Mouse (Mus musculus) embryonic fibroblast, embryonic 13.5 days (primary cell): ENCODE measurements around the gene Gm49027.

ENCODE experiments used
- CTCF ChIP-seq: IDR thresholded peaks from 2 replicates; pipeline ENCODE4 v1.5.1; 2011; ENCODE audit warnings: mild to moderate bottlenecking, control low read depth, low read length, moderate library complexity, borderline replicate concordance; ENCODE audit not compliant: insufficient read depth
- POLR2A ChIP-seq: IDR thresholded peaks from 2 replicates; pipeline ENCODE4 v1.6.1; 2011; ENCODE audit warnings: low read depth, mild to moderate bottlenecking, control low read depth, low read length, moderate library complexity

DNA sequence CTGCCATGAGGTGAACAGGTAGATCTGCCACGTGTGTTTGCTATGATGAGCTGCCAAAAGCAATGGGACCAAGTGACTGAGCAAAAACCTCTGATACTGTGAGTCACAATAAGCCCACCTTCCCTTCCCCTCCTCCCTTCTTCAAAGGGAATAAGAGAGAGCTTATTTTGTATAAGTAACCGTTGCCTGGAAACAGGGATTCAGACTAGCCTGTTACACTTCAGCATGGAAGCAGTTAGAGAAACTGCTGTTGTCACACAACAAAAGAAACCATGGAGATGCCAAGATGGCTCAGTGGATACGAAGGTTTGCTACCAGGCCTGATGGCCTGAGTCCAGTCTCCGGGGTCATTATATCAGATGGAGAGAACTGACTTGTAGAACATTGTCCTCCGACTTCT is 51.5 kb downstream of the Gm49027 start:
- TF ChIP-seq POLR2A, result no peak
- TF ChIP-seq CTCF, result no peak
